Mouse (Mus musculus): ENCODE data around the gene Pacsin1. TPM values are rescaled to one million over a fixed set of nuclear protein-coding genes. Genes with fewer than 3 reads are reported as not detected.

The Pacsin1 gene
- polyA plus RNA-seq, 1 experiment from 2014 or later: 1.4 TPM

- TF ChIP-seq CTCF (IDR thresholded peaks at IDR 0.05; ENCODE audit: low read depth) (no peak), EP300 (optimal IDR thresholded peaks at IDR 0.05) (no peak)
- Histone ChIP-seq H3K4me2 (replicated peaks; ENCODE audit: low read depth) (peak overlapping the region; percentile 41; the same call in 1 of the 2 replicates), H3K4me3 (ENCODE audit: low read depth, low read length) (no peak overlapping the region), H3K9me3 (ENCODE audit: control insufficient read depth, low read length) (no peaks in the 10 kb centered on the region), H3K27ac (replicated peaks) (no peak overlapping the region), H3K27me3 (ENCODE audit: control insufficient read depth, insufficient read depth, low read length) (no peaks in the 10 kb centered on the region), H3K4me1 (replicated peaks; ENCODE audit: control insufficient read depth, insufficient read depth) (0 out of 2 replicates have a peak, but pooled peaks cover 2% of the 10 kb centered on the region), H3K9ac (ENCODE audit: low read length) (no peak overlapping the region), H3K36me3 (ENCODE audit: control insufficient read depth, insufficient read depth, low read length) (no peaks in the 10 kb centered on the region)
- ATAC-seq (ENCODE audit: low FRiP score, low TSS enrichment): no peak
- DNase-seq (ENCODE audit: low spot score): no peak
- 48% methylated on average over 10 of the region's 10 CpGs for WGBS
These were observed 69.7 kb downstream of the Pacsin1 start for GRCm38 (mm10) chr17:27725011-27725410.

DNA sequence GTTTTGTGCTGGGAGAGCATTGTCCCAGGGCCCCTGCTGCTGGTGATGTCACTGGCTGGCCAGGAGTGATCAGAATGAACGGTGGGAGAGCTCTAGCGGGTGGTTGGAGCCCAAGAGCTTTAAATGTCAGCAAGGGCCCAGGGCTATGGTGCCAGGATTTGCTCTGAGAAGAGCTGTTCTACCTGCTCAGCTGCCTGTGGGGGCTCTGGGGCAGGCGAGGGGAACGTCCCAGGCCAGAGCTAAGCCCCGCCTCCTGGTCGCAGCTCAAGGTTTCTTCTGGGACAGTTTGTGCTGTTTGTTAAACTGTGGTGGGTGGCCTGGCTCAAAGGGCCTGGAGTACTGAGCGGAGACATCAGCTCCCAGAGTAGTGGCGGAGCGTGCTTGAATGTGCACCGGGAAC lies 70.1 kb downstream of the Pacsin1 start:
- H3K27ac ChIP-seq (replicated peaks): no peak overlapping the region; the same call in 1 of the 2 replicates
- DNase-seq (ENCODE audit: low spot score): no peak
- WGBS: 23% methylated on average over 10 of the region's 10 CpGs

GRCm38 (mm10) chr17:27726527-27726926 lies 71.2 kb downstream of the Pacsin1 start:
- ATAC-seq (ENCODE audit: low FRiP score, low TSS enrichment) (peak; percentile 40), DNase-seq (ENCODE audit: low spot score) (peak; percentile 76)
- 33% methylated on average over 7 of the region's 7 CpGs for WGBS
- H3K4me1 ChIP-seq (replicated peaks; ENCODE audit: control insufficient read depth, insufficient read depth): 0 out of 2 replicates have a peak, but pooled peaks cover 2% of the 10 kb centered on the region
- H3K9ac ChIP-seq (ENCODE audit: low read length): no peak overlapping the region
- H3K4me2 ChIP-seq (replicated peaks; ENCODE audit: low read depth): peak overlapping the region; percentile 41
- peak overlapping the region; percentile 3; the same call in 1 of the 2 replicates for H3K4me3 ChIP-seq (ENCODE audit: low read depth, low read length)
- no peak for TF ChIP-seq EP300 (optimal IDR thresholded peaks at IDR 0.05)
- no peak for TF ChIP-seq CTCF (IDR thresholded peaks at IDR 0.05; ENCODE audit: low read depth)
- H3K27me3 ChIP-seq (ENCODE audit: control insufficient read depth, insufficient read depth, low read length): no peaks in the 10 kb centered on the region
- H3K27ac ChIP-seq (replicated peaks): 0 out of 2 replicates have a peak overlapping the region, but pooled peaks have one; percentile 30
- no peaks in the 10 kb centered on the region for H3K9me3 ChIP-seq (ENCODE audit: control insufficient read depth, low read length)
- H3K36me3 ChIP-seq (ENCODE audit: control insufficient read depth, insufficient read depth, low read length): no peaks in the 10 kb centered on the region

More for the DNA sequence above, 70.1 kb downstream of the Pacsin1 start:
- no peak for ATAC-seq (ENCODE audit: low FRiP score, low TSS enrichment)
- H3K4me3 ChIP-seq (ENCODE audit: low read depth, low read length): no peak overlapping the region
- H3K4me1 ChIP-seq (replicated peaks; ENCODE audit: control insufficient read depth, insufficient read depth): 0 out of 2 replicates have a peak, but pooled peaks cover 2% of the 10 kb centered on the region
- TF ChIP-seq CTCF (IDR thresholded peaks at IDR 0.05; ENCODE audit: low read depth): no peak
- no peak for TF ChIP-seq EP300 (optimal IDR thresholded peaks at IDR 0.05)
- no peaks in the 10 kb centered on the region for H3K9me3 ChIP-seq (ENCODE audit: control insufficient read depth, low read length)
- no peaks in the 10 kb centered on the region for H3K36me3 ChIP-seq (ENCODE audit: control insufficient read depth, insufficient read depth, low read length)
- H3K27me3 ChIP-seq (ENCODE audit: control insufficient read depth, insufficient read depth, low read length): no peaks in the 10 kb centered on the region
- H3K9ac ChIP-seq (ENCODE audit: low read length): no peak overlapping the region
- peak overlapping the region; percentile 41; the same call in 1 of the 2 replicates for H3K4me2 ChIP-seq (replicated peaks; ENCODE audit: low read depth)

GRCm38 (mm10) chr17:27728770-27729169 lies 73.5 kb downstream of the Pacsin1 start, which contains the start of gene Spdef:
TSS of gene Spdef (minus strand) at chr17:27728955.
- H3K27ac ChIP-seq (replicated peaks): peak within 1 kb of the TSS; percentile 85
- no peak for TF ChIP-seq EP300 (optimal IDR thresholded peaks at IDR 0.05)
- TF ChIP-seq CTCF (IDR thresholded peaks at IDR 0.05; ENCODE audit: low read depth): no peak
- WGBS: 39% methylated on average over 10 of the region's 10 CpGs
- DNase-seq (ENCODE audit: low spot score): peak; percentile 67
- H3K4me3 ChIP-seq (ENCODE audit: low read depth, low read length): peak within 1 kb of the TSS; percentile 32
- H3K4me2 ChIP-seq (replicated peaks; ENCODE audit: low read depth): peak within 1 kb of the TSS; percentile 47
- peak; percentile 56 for ATAC-seq (ENCODE audit: low FRiP score, low TSS enrichment)
- H3K27me3 ChIP-seq (ENCODE audit: control insufficient read depth, insufficient read depth, low read length): no peaks in the 10 kb centered on the region
- no peaks in the 10 kb centered on the region for H3K36me3 ChIP-seq (ENCODE audit: control insufficient read depth, insufficient read depth, low read length)
- H3K9ac ChIP-seq (ENCODE audit: low read length): peak within 1 kb of the TSS; percentile 59
- H3K4me1 ChIP-seq (replicated peaks; ENCODE audit: control insufficient read depth, insufficient read depth): 0 out of 2 replicates have a peak, but pooled peaks cover 2% of the 10 kb centered on the region
- no peaks in the 10 kb centered on the region for H3K9me3 ChIP-seq (ENCODE audit: control insufficient read depth, low read length)

- Histone ChIP-seq H3K36me3 (ENCODE audit: control insufficient read depth, insufficient read depth, low read length) (no peaks in the 10 kb centered on the region), H3K4me2 (replicated peaks; ENCODE audit: low read depth) (no peak overlapping the region), H3K27me3 (ENCODE audit: control insufficient read depth, insufficient read depth, low read length) (no peaks in the 10 kb centered on the region), H3K9me3 (ENCODE audit: control insufficient read depth, low read length) (no peaks in the 10 kb centered on the region), H3K4me3 (ENCODE audit: low read depth, low read length) (no peak overlapping the region), H3K9ac (ENCODE audit: low read length) (no peak overlapping the region), H3K27ac (replicated peaks) (no peak overlapping the region), H3K4me1 (replicated peaks; ENCODE audit: control insufficient read depth, insufficient read depth) (no peaks in the 10 kb centered on the region)
- no peak for ATAC-seq (ENCODE audit: low FRiP score, low TSS enrichment)
- DNase-seq (ENCODE audit: low spot score): no peak
- no peak for TF ChIP-seq EP300 (optimal IDR thresholded peaks at IDR 0.05)
- TF ChIP-seq CTCF (IDR thresholded peaks at IDR 0.05; ENCODE audit: low read depth): no peak
- WGBS: 51% methylated on average over 5 of the region's 5 CpGs
These were observed 76.8 kb downstream of the Pacsin1 start for GRCm38 (mm10) chr17:27732152-27732551.

DNA sequence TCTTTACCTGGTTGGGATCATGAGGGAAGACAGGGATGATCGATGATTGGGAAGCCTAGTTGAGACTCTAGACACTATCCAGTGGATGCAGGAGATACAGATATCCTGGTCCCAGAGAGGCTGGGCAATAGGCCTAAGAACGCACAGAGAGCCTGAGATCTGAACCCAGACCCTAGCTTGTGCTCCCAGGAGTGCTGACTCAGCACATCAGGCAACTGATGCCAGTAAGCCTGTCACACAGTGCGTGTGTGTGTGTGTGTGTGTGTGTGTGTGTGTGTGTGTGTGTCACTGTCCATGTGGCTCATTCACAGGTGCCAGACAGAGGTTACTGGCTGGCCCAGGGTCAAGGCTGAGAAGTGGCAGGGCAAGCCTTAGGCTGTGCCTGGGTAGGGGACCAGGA lies 77.4 kb downstream of the Pacsin1 start:
- ATAC-seq (ENCODE audit: low FRiP score, low TSS enrichment): no peak
- 72% methylated on average over 3 of the region's 3 CpGs for WGBS
- no peaks in the 10 kb centered on the region for H3K9me3 ChIP-seq (ENCODE audit: control insufficient read depth, low read length)
- DNase-seq (ENCODE audit: low spot score): no peak
- 0 out of 2 replicates have a peak overlapping the region, but pooled peaks have one; percentile 18 for H3K27ac ChIP-seq (replicated peaks)
- no peak overlapping the region for H3K4me2 ChIP-seq (replicated peaks; ENCODE audit: low read depth)
- TF ChIP-seq CTCF (IDR thresholded peaks at IDR 0.05; ENCODE audit: low read depth) (no peak), EP300 (optimal IDR thresholded peaks at IDR 0.05) (no peak)
- H3K27me3 ChIP-seq (ENCODE audit: control insufficient read depth, insufficient read depth, low read length): no peaks in the 10 kb centered on the region
- no peak overlapping the region for H3K9ac ChIP-seq (ENCODE audit: low read length)
- no peaks in the 10 kb centered on the region for H3K4me1 ChIP-seq (replicated peaks; ENCODE audit: control insufficient read depth, insufficient read depth)
- H3K36me3 ChIP-seq (ENCODE audit: control insufficient read depth, insufficient read depth, low read length): no peaks in the 10 kb centered on the region
- no peak overlapping the region for H3K4me3 ChIP-seq (ENCODE audit: low read depth, low read length)

All from stomach, postnatal 0 days (tissue).